Mouse (Mus musculus): Measurements from ENCODE around the gene Rpl26. TPM values are rescaled to one million over a fixed set of nuclear protein-coding genes. Genes with fewer than 3 reads are reported as not detected.

The Rpl26 gene
- polyA plus RNA-seq (2015; fragmentation: Nextera tagmentation; extraction: Ambion mirVana) = 880 and 951 TPM in 2 replicates

- peak within 1 kb of the TSS; percentile 89 for H3K27ac ChIP-seq (ENCODE audit: low read length)
- H3K9me3 ChIP-seq (ENCODE audit: control insufficient read depth, low read length) = no peaks in the 10 kb centered on the region
- peak within 1 kb of the TSS; percentile 94 for H3K4me3 ChIP-seq (ENCODE audit: low read length)
- peak within 1 kb of the TSS; percentile 97 for H3K9ac ChIP-seq (ENCODE audit: low read length)
- H3K27me3 ChIP-seq (ENCODE audit: control insufficient read depth, insufficient read depth, low read depth, low read length) = no peaks in the 10 kb centered on the region
- under 1% methylated on average over 52 of the region's 52 CpGs for WGBS
- peak; percentile 89 for ATAC-seq (ENCODE audit: low read depth)
- H3K36me3 ChIP-seq (ENCODE audit: control insufficient read depth, insufficient read depth, low read length) = peaks cover 31% of the 10 kb centered on the region
- peaks cover 9% of the 10 kb centered on the region for H3K4me1 ChIP-seq (replicated peaks; ENCODE audit: control insufficient read depth, insufficient read depth, low read length)
- peak within 1 kb of the TSS; percentile 69 for H3K4me2 ChIP-seq (ENCODE audit: low read depth, low read length)
These were observed at the start of gene Rpl26 for GRCm38 (mm10) chr11:68901351-68902046. Gene Rpl26 (plus strand): TSS chr11:68901583.

GRCm38 (mm10) chr11:68851644-68852485 is 49.5 kb upstream of the Rpl26 start:
- Histone ChIP-seq H3K9me3 (ENCODE audit: control insufficient read depth, low read length) (no peaks in the 10 kb centered on the region), H3K9ac (ENCODE audit: low read length) (peak overlapping the region; percentile 99), H3K4me3 (ENCODE audit: low read length) (peak overlapping the region; percentile 98), H3K4me1 (replicated peaks; ENCODE audit: control insufficient read depth, insufficient read depth, low read length) (peaks cover 23% of the 10 kb centered on the region), H3K27ac (ENCODE audit: low read length) (peak overlapping the region; percentile 99), H3K36me3 (ENCODE audit: control insufficient read depth, insufficient read depth, low read length) (no peaks in the 10 kb centered on the region), H3K27me3 (ENCODE audit: control insufficient read depth, insufficient read depth, low read depth, low read length) (no peaks in the 10 kb centered on the region), H3K4me2 (ENCODE audit: low read depth, low read length) (peak overlapping the region; percentile 80)
- ATAC-seq (ENCODE audit: low read depth) = no peak
- under 1% methylated on average over 13 of the region's 13 CpGs for WGBS

GRCm38 (mm10) chr11:68852486-68852901 is 48.9 kb upstream of the Rpl26 start:
- H3K4me1 ChIP-seq (replicated peaks; ENCODE audit: control insufficient read depth, insufficient read depth, low read length) = peaks cover 23% of the 10 kb centered on the region
- peak; percentile 70 for ATAC-seq (ENCODE audit: low read depth)
- no peaks in the 10 kb centered on the region for H3K9me3 ChIP-seq (ENCODE audit: control insufficient read depth, low read length)
- H3K4me2 ChIP-seq (ENCODE audit: low read depth, low read length) = peak overlapping the region; percentile 80
- H3K36me3 ChIP-seq (ENCODE audit: control insufficient read depth, insufficient read depth, low read length) = no peaks in the 10 kb centered on the region
- peak overlapping the region; percentile 99 for H3K9ac ChIP-seq (ENCODE audit: low read length)
- no peaks in the 10 kb centered on the region for H3K27me3 ChIP-seq (ENCODE audit: control insufficient read depth, insufficient read depth, low read depth, low read length)
- H3K27ac ChIP-seq (ENCODE audit: low read length) = peak overlapping the region; percentile 99
- WGBS = 0% methylated on average over 36 of the region's 36 CpGs
- peak overlapping the region; percentile 98 for H3K4me3 ChIP-seq (ENCODE audit: low read length)

- H3K27me3 ChIP-seq (ENCODE audit: control insufficient read depth, insufficient read depth, low read depth, low read length) = no peaks in the 10 kb centered on the region
- no peaks in the 10 kb centered on the region for H3K36me3 ChIP-seq (ENCODE audit: control insufficient read depth, insufficient read depth, low read length)
- peak overlapping the region; percentile 88 for H3K4me2 ChIP-seq (ENCODE audit: low read depth, low read length)
- peak overlapping the region; percentile 99 for H3K9ac ChIP-seq (ENCODE audit: low read length)
- peaks cover 23% of the 10 kb centered on the region for H3K4me1 ChIP-seq (replicated peaks; ENCODE audit: control insufficient read depth, insufficient read depth, low read length)
- no peaks in the 10 kb centered on the region for H3K9me3 ChIP-seq (ENCODE audit: control insufficient read depth, low read length)
- peak; percentile 99 for ATAC-seq (ENCODE audit: low read depth)
- WGBS = under 1% methylated on average over 42 of the region's 42 CpGs
- peak overlapping the region; percentile 99 for H3K27ac ChIP-seq (ENCODE audit: low read length)
- H3K4me3 ChIP-seq (ENCODE audit: low read length) = peak overlapping the region; percentile 98
These were observed 48.4 kb upstream of the Rpl26 start for GRCm38 (mm10) chr11:68852932-68853409.

- Histone ChIP-seq H3K27me3 (ENCODE audit: control insufficient read depth, insufficient read depth, low read depth, low read length) (no peaks in the 10 kb centered on the region), H3K9me3 (ENCODE audit: control insufficient read depth, low read length) (no peaks in the 10 kb centered on the region), H3K27ac (ENCODE audit: low read length) (peak overlapping the region; percentile 86), H3K36me3 (ENCODE audit: control insufficient read depth, insufficient read depth, low read length) (no peaks in the 10 kb centered on the region), H3K9ac (ENCODE audit: low read length) (peak overlapping the region; percentile 70), H3K4me2 (ENCODE audit: low read depth, low read length) (peak overlapping the region; percentile 88), H3K4me3 (ENCODE audit: low read length) (peak overlapping the region; percentile 98), H3K4me1 (replicated peaks; ENCODE audit: control insufficient read depth, insufficient read depth, low read length) (peaks cover 23% of the 10 kb centered on the region)
- 24% methylated on average over 14 of the region's 14 CpGs for WGBS
- 0 out of 2 replicates have a peak, but pooled peaks have one; percentile 6 for ATAC-seq (ENCODE audit: low read depth)
These were observed 47.6 kb upstream of the Rpl26 start for GRCm38 (mm10) chr11:68853611-68854401.

GRCm38 (mm10) chr11:68854621-68855020 is 46.8 kb upstream of the Rpl26 start:
- no peak overlapping the region for H3K4me2 ChIP-seq (ENCODE audit: low read depth, low read length)
- 0 out of 2 replicates have a peak overlapping the region, but pooled peaks have one; percentile 40 for H3K27ac ChIP-seq (ENCODE audit: low read length)
- no peak overlapping the region for H3K9ac ChIP-seq (ENCODE audit: low read length)
- H3K9me3 ChIP-seq (ENCODE audit: control insufficient read depth, low read length) = no peaks in the 10 kb centered on the region
- ATAC-seq (ENCODE audit: low read depth) = no peak
- no peak overlapping the region for H3K4me3 ChIP-seq (ENCODE audit: low read length)
- no peaks in the 10 kb centered on the region for H3K36me3 ChIP-seq (ENCODE audit: control insufficient read depth, insufficient read depth, low read length)
- no peaks in the 10 kb centered on the region for H3K27me3 ChIP-seq (ENCODE audit: control insufficient read depth, insufficient read depth, low read depth, low read length)
- 81% methylated on average over 3 of the region's 3 CpGs for WGBS
- peaks cover 23% of the 10 kb centered on the region for H3K4me1 ChIP-seq (replicated peaks; ENCODE audit: control insufficient read depth, insufficient read depth, low read length)

GRCm38 (mm10) chr11:68857329-68857728 is 44.1 kb upstream of the Rpl26 start:
- no peak for ATAC-seq (ENCODE audit: low read depth)
- no peaks in the 10 kb centered on the region for H3K36me3 ChIP-seq (ENCODE audit: control insufficient read depth, insufficient read depth, low read length)
- H3K27me3 ChIP-seq (ENCODE audit: control insufficient read depth, insufficient read depth, low read depth, low read length) = no peaks in the 10 kb centered on the region
- peaks cover 8% of the 10 kb centered on the region for H3K4me1 ChIP-seq (replicated peaks; ENCODE audit: control insufficient read depth, insufficient read depth, low read length)
- 85% methylated on average over 3 of the region's 3 CpGs for WGBS
- no peaks in the 10 kb centered on the region for H3K9me3 ChIP-seq (ENCODE audit: control insufficient read depth, low read length)
- H3K4me3 ChIP-seq (ENCODE audit: low read length) = no peak overlapping the region
- H3K4me2 ChIP-seq (ENCODE audit: low read depth, low read length) = no peak overlapping the region
- no peak overlapping the region for H3K9ac ChIP-seq (ENCODE audit: low read length)
- no peak overlapping the region for H3K27ac ChIP-seq (ENCODE audit: low read length)

- H3K4me3 ChIP-seq (ENCODE audit: low read length) = no peak overlapping the region
These were observed 41.3 kb upstream of the Rpl26 start for GRCm38 (mm10) chr11:68859943-68860593.

More at GRCm38 (mm10) chr11:68859943-68860593, 41.3 kb upstream of the Rpl26 start:
- no peak for ATAC-seq (ENCODE audit: low read depth)
- Histone ChIP-seq H3K27me3 (ENCODE audit: control insufficient read depth, insufficient read depth, low read depth, low read length) (no peaks in the 10 kb centered on the region), H3K9me3 (ENCODE audit: control insufficient read depth, low read length) (no peaks in the 10 kb centered on the region), H3K4me2 (ENCODE audit: low read depth, low read length) (no peak overlapping the region), H3K27ac (ENCODE audit: low read length) (no peak overlapping the region), H3K9ac (ENCODE audit: low read length) (no peak overlapping the region), H3K4me1 (replicated peaks; ENCODE audit: control insufficient read depth, insufficient read depth, low read length) (peaks cover 14% of the 10 kb centered on the region), H3K36me3 (ENCODE audit: control insufficient read depth, insufficient read depth, low read length) (no peaks in the 10 kb centered on the region)
- 64% methylated on average over 8 of the region's 8 CpGs for WGBS
